Mouse (Mus musculus) neural tube, embryonic 15.5 days (tissue): ENCODE results near the gene Tmem184a. TPM values are rescaled to one million over a fixed set of nuclear protein-coding genes. Genes with fewer than 3 reads are reported as not detected.

Experiments used
- microRNA-seq: library from miRNA; unstranded; fragments of <30 nt; microRNA quantifications from one replicate; pipeline ENCODE4, GENCODE M21; 2017
- polyA plus RNA-seq: library from polyadenylated mRNA; unstranded; fragments of >200 nt; fragmentation: Nextera tagmentation; extraction: Ambion mirVana; gene quantifications from 2 replicates; pipeline ENCODE4 v1.2.1, GENCODE M21; 2015

Tmem184a gene
- polyA plus RNA-seq, 1 experiment from 2014 or later = 0.20 TPM

Small RNA genes lying within 50 kb of the gene (microRNA-seq; reads per million reads assigned to microRNA genes)
- not detected for gene Mir7037

Other genes with a start within 250 kb of the Tmem184a start
- 8.4 and 8.5 TPM in 2 replicates for gene Micall2, start 83.6 kb downstream of the Tmem184a start, polyA plus RNA-seq
- gene Ints1, start 44.2 kb downstream of the Tmem184a start, polyA plus RNA-seq = 25.6 and 29.0 TPM in 2 replicates
- 10.8 and 14.2 TPM in 2 replicates for gene Mafk, start 28.4 kb downstream of the Tmem184a start, polyA plus RNA-seq
- gene Gm26938, start 6.5 kb upstream of the Tmem184a start, polyA plus RNA-seq = not detected in 2 replicates
- 72.1 and 76.3 TPM in 2 replicates for gene Psmg3, start 7.0 kb upstream of the Tmem184a start, polyA plus RNA-seq
- 5.7 TPM in 2 replicates for gene Elfn1, start 88.0 kb upstream of the Tmem184a start, polyA plus RNA-seq